ENCODE assay signal across 11 mouse cellular contexts in genomic region chr3:73058190-73058589, GRCm38 (mm10). TPM values are rescaled to one million over a fixed set of nuclear protein-coding genes. Genes with fewer than 3 reads are reported as not detected.
DNase-seq lines count a peak whose midpoint lies in the region; ATAC-seq and TF ChIP-seq lines count a peak whose summit lies in the region.
"Had no signal": no experiment of that assay in that cellular context is flagged by ENCODE, and none has a peak within 500 bp of the region (broad histone marks: within the 10 kb centered on the region; RNA-seq: fewer than 3 reads in every experiment).

No protein-coding gene starts in this region.

- no peaks in the 10 kb centered on the region for H3K36me3 ChIP-seq in heart, embryonic 16.5 days (ENCODE audit: control insufficient read depth, insufficient read depth)
- H3K36me3 ChIP-seq in heart, adult 2 months (ENCODE audit: control insufficient read depth, insufficient read depth, low read length), result no peaks in the 10 kb centered on the region
- H3K36me3 ChIP-seq in forebrain, embryonic 13.5 days (ENCODE audit: poor library complexity, severe bottlenecking), result no peaks in the 10 kb centered on the region
- no peaks in the 10 kb centered on the region for H3K36me3 ChIP-seq in midbrain, embryonic 11.5 days (ENCODE audit: control insufficient read depth, insufficient read depth, low read length)

- H3K27ac ChIP-seq in heart, embryonic 16.5 days (ENCODE audit: low read length), result no peak overlapping the region
- no peak overlapping the region for H3K27ac ChIP-seq in heart, adult 2 months
- no peak overlapping the region for H3K27ac ChIP-seq in forebrain, embryonic 13.5 days
- H3K27ac ChIP-seq in midbrain, embryonic 11.5 days (ENCODE audit: low read depth, low read length), result no peak overlapping the region

- no peak for TF ChIP-seq POLR2A in heart, adult 2 months (IDR thresholded peaks at IDR 0.05; ENCODE audit: insufficient read depth, low read depth, low read length)
- TF ChIP-seq POLR2A in brain, embryonic 14.5 days (IDR thresholded peaks at IDR 0.05; ENCODE audit: borderline replicate concordance, extremely low read depth, insufficient read depth, insufficient read length, poor library complexity, severe bottlenecking), result no peak

- TF ChIP-seq EP300 in heart, adult 2 months (IDR thresholded peaks at IDR 0.05; ENCODE audit: insufficient read depth, low read depth, low read length), result no peak

- H3K9me3 ChIP-seq in heart, embryonic 16.5 days (replicated peaks; ENCODE audit: control insufficient read depth, low read length), result no peaks in the 10 kb centered on the region
- no peaks in the 10 kb centered on the region for H3K9me3 ChIP-seq in forebrain, embryonic 13.5 days (replicated peaks)
- no peaks in the 10 kb centered on the region for H3K9me3 ChIP-seq in midbrain, embryonic 11.5 days (ENCODE audit: control insufficient read depth, low read length)

- no peak for DNase-seq in heart, adult 2 months
- DNase-seq in brain, embryonic 14.5 days (ENCODE audit: low read depth), result peak; percentile 40
- DNase-seq in midbrain, embryonic 11.5 days (ENCODE audit: low spot score, missing footprints), result no peak
- no peak for DNase-seq in cerebellum, postnatal 14 days
- no peak for DNase-seq in left cerebral cortex, postnatal 4 days
- DNase-seq: thymus, postnatal 14 days had no signal

- ATAC-seq in heart, embryonic 16.5 days (replicated peaks; ENCODE audit: extremely low read depth, insufficient read depth, low FRiP score), result no peak
- ATAC-seq in forebrain, embryonic 13.5 days, result no peak
- no peak for ATAC-seq in midbrain, embryonic 11.5 days (ENCODE audit: low FRiP score)
- ATAC-seq in megakaryocyte, adult 5-6 weeks (ENCODE audit: poor library complexity, severe bottlenecking), result no peak
- ATAC-seq: inflammation-experienced regulatory T-cells, adult 6 months had no signal

- peak overlapping the region; percentile 78; the same call in 1 of the 2 replicates for H3K4me2 ChIP-seq in heart, embryonic 16.5 days (ENCODE audit: low read depth, low read length)
- H3K4me2 ChIP-seq in forebrain, embryonic 13.5 days, result peak overlapping the region; percentile 85
- peak overlapping the region; percentile 80 for H3K4me2 ChIP-seq in midbrain, embryonic 11.5 days

- intact Hi-C loops in heart, adult 2 months (cut with DNase I), result no loop called here
- intact Hi-C loops in left cerebral cortex, postnatal 4 days (cut with DNase I), result loop anchor here (10.0 kb wide), 2 partner anchors 347 to 1867 kb away; no protein-coding TSS in a partner anchor

- no peaks in the 10 kb centered on the region for H3K79me2 ChIP-seq in heart, adult 2 months (replicated peaks; ENCODE audit: control insufficient read depth, insufficient read depth, low read length)

- peaks cover 46% of the 10 kb centered on the region for H3K27me3 ChIP-seq in heart, embryonic 16.5 days (ENCODE audit: control insufficient read depth, insufficient read depth, low read length)
- peaks cover 8% of the 10 kb centered on the region for H3K27me3 ChIP-seq in heart, adult 2 months (ENCODE audit: control insufficient read depth, insufficient read depth, low read length)
- peaks cover 12% of the 10 kb centered on the region for H3K27me3 ChIP-seq in forebrain, embryonic 13.5 days
- peaks cover 17% of the 10 kb centered on the region for H3K27me3 ChIP-seq in midbrain, embryonic 11.5 days (ENCODE audit: control insufficient read depth, insufficient read depth, low read length)

- WGBS in heart, embryonic 16.5 days, result 19% methylated on average over 4 of the region's 4 CpGs
- WGBS in heart, adult 2 months, result 16% methylated on average over 4 of the region's 4 CpGs
- 21% methylated on average over 4 of the region's 4 CpGs for whole genome bisulfite sequencing in forebrain, embryonic 13.5 days
- WGBS in midbrain, embryonic 11.5 days, result 22% methylated on average over 4 of the region's 4 CpGs

- peaks cover 3% of the 10 kb centered on the region for H3K4me1 ChIP-seq in heart, embryonic 16.5 days (ENCODE audit: control insufficient read depth, insufficient read depth, low read length)
- no peaks in the 10 kb centered on the region for H3K4me1 ChIP-seq in heart, adult 2 months (ENCODE audit: control insufficient read depth, insufficient read depth, low read length)
- H3K4me1 ChIP-seq in forebrain, embryonic 13.5 days, result peaks cover 18% of the 10 kb centered on the region
- H3K4me1 ChIP-seq in midbrain, embryonic 11.5 days (ENCODE audit: control insufficient read depth, insufficient read depth, low read length), result peaks cover 2% of the 10 kb centered on the region; the same call in 1 of the 2 replicates

- no peak for TF ChIP-seq CTCF in heart, adult 2 months (IDR thresholded peaks at IDR 0.05)
- no peak for TF ChIP-seq CTCF in brain, embryonic 14.5 days (IDR thresholded peaks at IDR 0.05; ENCODE audit: borderline replicate concordance, extremely low read depth, insufficient read depth, insufficient read length)

- H3K9ac ChIP-seq in heart, embryonic 16.5 days (ENCODE audit: low read length), result no peak overlapping the region
- H3K9ac ChIP-seq in heart, adult 2 months (ENCODE audit: low read depth, low read length), result no peak overlapping the region
- H3K9ac ChIP-seq in forebrain, embryonic 13.5 days, result no peak overlapping the region
- no peak overlapping the region for H3K9ac ChIP-seq in midbrain, embryonic 11.5 days (ENCODE audit: low read length)

- no peak overlapping the region for H3K4me3 ChIP-seq in heart, embryonic 16.5 days (ENCODE audit: low read length)
- no peak overlapping the region for H3K4me3 ChIP-seq in heart, adult 2 months
- H3K4me3 ChIP-seq in forebrain, embryonic 13.5 days, result peak overlapping the region; percentile 67
- H3K4me3 ChIP-seq in midbrain, embryonic 11.5 days (ENCODE audit: low read depth, low read length), result peak overlapping the region; percentile 57; the same call in 1 of the 2 replicates

RNA-seq across cellular contexts. Expression of gene Slitrk3, which starts 0.6 kb away (rescaled TPM):
- 0.09 and 0.15 TPM in 2 replicates for polyA plus RNA-seq in heart, embryonic 16.5 days (2015; fragmentation: Nextera tagmentation; extraction: Ambion mirVana)
- not detected for total RNA-seq in heart, adult 2 months (2021)
- not detected in 2 replicates for polyA plus RNA-seq in heart, adult 2 months (2012; rRNA removed)
- polyA plus RNA-seq in brain, embryonic 14.5 days (2012; rRNA removed), result 7.7 and 16.6 TPM in 2 replicates
- polyA plus RNA-seq in forebrain, embryonic 13.5 days (2015; fragmentation: Nextera tagmentation; extraction: Ambion mirVana), result 5.0 and 8.2 TPM in 2 replicates
- polyA plus RNA-seq in midbrain, embryonic 11.5 days (2014; fragmentation: Nextera tagmentation; extraction: Ambion mirVana), result 1.1 and 1.4 TPM in 2 replicates
- not detected in 2 replicates for total RNA-seq in megakaryocyte, adult 5-6 weeks (2015)
- not detected in 2 replicates for total RNA-seq in megakaryocyte, adult 5-6 weeks (2017)
- 10 to 100 TPM; 49.0 TPM for total RNA-seq in left cerebral cortex, postnatal 4 days (2021)
- total RNA-seq: megakaryocyte progenitor cell, adult 5-6 weeks had no signal
- polyA plus RNA-seq: inflammation-experienced regulatory T-cells, adult 6 months had no signal

Comparison
In these comparisons a context has a peak if more than half of its experiments do, and no peak if none do; other contexts are left out.
1. H3K4me3 ChIP-seq: peak in forebrain, embryonic 13.5 days (single experiment) and midbrain, embryonic 11.5 days (single experiment); none in heart, embryonic 16.5 days (single experiment) and heart, adult 2 months (single experiment).
2. Peak in every context shown above with its lines, with median percentiles within 50 percentile points of each other: H3K4me2 ChIP-seq.